In the genomic region with DNA sequence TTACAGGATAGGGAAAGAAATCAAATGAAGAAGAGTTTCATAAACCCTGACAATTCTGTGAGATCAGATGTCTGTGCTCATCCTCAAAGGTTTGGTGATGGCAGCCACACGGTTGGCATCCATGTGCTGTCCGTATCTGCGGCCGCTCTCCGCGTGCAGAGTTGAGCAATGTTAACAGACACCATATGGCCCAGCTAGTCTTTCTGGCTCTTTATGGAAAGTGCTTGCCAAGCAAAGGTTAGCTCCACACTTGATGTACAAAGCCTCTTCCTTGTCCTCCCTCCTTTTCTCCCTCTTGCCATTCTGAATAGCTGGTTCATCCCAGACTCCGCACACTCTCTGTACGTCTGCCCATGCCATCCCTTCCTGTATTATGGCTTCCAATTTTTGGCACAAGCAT, we compare ENCODE assay signal across 22 mouse cellular contexts.
DNase-seq lines count a peak whose midpoint lies in the region; ATAC-seq and TF ChIP-seq lines count a peak whose summit lies in the region.
"Had no signal": no experiment of that assay in that cellular context is flagged by ENCODE, and none has a peak within 500 bp of the region (broad histone marks: within the 10 kb centered on the region; RNA-seq: fewer than 3 reads in every experiment).

No protein-coding gene starts in this region.

- peak; percentile 23 for DNase-seq in forebrain, embryonic 14.5 days (ENCODE audit: low spot score)
- DNase-seq in forebrain, embryonic 10.5 days (ENCODE audit: extremely low spot score, low spot score) = no peak
- DNase-seq in left cerebral cortex, postnatal 4 days = peak; percentile 39
- no peak for DNase-seq in left cerebral cortex, adult 11 months (ENCODE audit: low spot score)
- DNase-seq in cerebellum, adult 11-12 months = peak; percentile 72
- peak; percentile 73 to 77 for DNase-seq in cerebellum, postnatal 25 days
- DNase-seq in kidney, adult 2 months = no peak
- no peak for DNase-seq in layer of hippocampus, adult 9-11 months
- DNase-seq: adrenal gland, adult 2 months; right cerebral cortex, postnatal 25 days had no signal

- H3K4me2 ChIP-seq in forebrain, embryonic 14.5 days (ENCODE audit: low read length) = no peak overlapping the region
- H3K4me2 ChIP-seq: embryonic facial prominence, embryonic 13.5 days; hindbrain, embryonic 14.5 days; limb, embryonic 12.5 days; midbrain, embryonic 11.5 days; neural tube, embryonic 15.5 days had no signal

- no peak overlapping the region for H3K27ac ChIP-seq in forebrain, embryonic 14.5 days (ENCODE audit: low read depth, low read length)
- no peak overlapping the region for H3K27ac ChIP-seq in forebrain, embryonic 10.5 days
- no peak overlapping the region for H3K27ac ChIP-seq in kidney, adult 2 months (ENCODE audit: insufficient read depth, low read depth, low read length)
- H3K27ac ChIP-seq: embryonic facial prominence, embryonic 13.5 days; heart, adult 2 months; hindbrain, embryonic 14.5 days; kidney, postnatal 0 days; limb, embryonic 12.5 days; liver, embryonic 14.5 days; neural tube, embryonic 15.5 days; stomach, postnatal 0 days had no signal

- ATAC-seq in forebrain, embryonic 14.5 days = no peak
- ATAC-seq: intestine, postnatal 0 days had no signal

- no peak overlapping the region for H3K9ac ChIP-seq in forebrain, embryonic 14.5 days (ENCODE audit: low read length)
- H3K9ac ChIP-seq: embryonic facial prominence, embryonic 13.5 days; hindbrain, embryonic 14.5 days; limb, embryonic 12.5 days; liver, embryonic 14.5 days; neural tube, embryonic 15.5 days had no signal

- no peaks in the 10 kb centered on the region for H3K27me3 ChIP-seq in forebrain, embryonic 14.5 days (replicated peaks; ENCODE audit: control insufficient read depth, insufficient read depth, low read length)
- peaks cover 26% of the 10 kb centered on the region for H3K27me3 ChIP-seq in forebrain, embryonic 10.5 days (ENCODE audit: poor library complexity, severe bottlenecking)
- no peaks in the 10 kb centered on the region for H3K27me3 ChIP-seq in kidney, adult 2 months (replicated peaks; ENCODE audit: control insufficient read depth, insufficient read depth, low read length)
- H3K27me3 ChIP-seq: CH12.LX; embryonic facial prominence, embryonic 13.5 days; neural tube, embryonic 15.5 days had no signal

- TF ChIP-seq POLR2A in kidney, adult 2 months (IDR thresholded peaks at IDR 0.05; ENCODE audit: low read depth, low read length) = no peak

- no peaks in the 10 kb centered on the region for H3K36me3 ChIP-seq in forebrain, embryonic 14.5 days (ENCODE audit: control insufficient read depth, insufficient read depth, low read length)
- no peaks in the 10 kb centered on the region for H3K36me3 ChIP-seq in forebrain, embryonic 10.5 days (replicated peaks)
- H3K36me3 ChIP-seq in kidney, adult 2 months (ENCODE audit: control insufficient read depth, insufficient read depth, low read length) = no peaks in the 10 kb centered on the region
- H3K36me3 ChIP-seq: embryonic facial prominence, embryonic 13.5 days; limb, embryonic 12.5 days; neural tube, embryonic 15.5 days had no signal

- 0 out of 2 replicates have a peak, but pooled peaks cover 2% of the 10 kb centered on the region for H3K4me1 ChIP-seq in forebrain, embryonic 14.5 days (ENCODE audit: control insufficient read depth, insufficient read depth, low read length)
- H3K4me1 ChIP-seq in forebrain, embryonic 10.5 days = peaks cover 28% of the 10 kb centered on the region
- peaks cover 4% of the 10 kb centered on the region for H3K4me1 ChIP-seq in kidney, adult 2 months (ENCODE audit: control insufficient read depth, insufficient read depth, low read length)

- 83% methylated on average over 8 of the region's 8 CpGs for WGBS in forebrain, embryonic 14.5 days
- WGBS in forebrain, embryonic 10.5 days = 83% methylated on average over 8 of the region's 8 CpGs
- WGBS in kidney, adult 2 months = 93% methylated on average over 8 of the region's 8 CpGs

- H3K4me3 ChIP-seq in forebrain, embryonic 14.5 days (ENCODE audit: low read depth, low read length) = no peak overlapping the region
- H3K4me3 ChIP-seq in forebrain, embryonic 10.5 days = no peak overlapping the region
- no peak overlapping the region for H3K4me3 ChIP-seq in kidney, adult 2 months (ENCODE audit: insufficient read depth, low read depth, low read length)
- H3K4me3 ChIP-seq: embryonic facial prominence, embryonic 13.5 days; heart, adult 2 months; limb, embryonic 12.5 days; myocyte; neural tube, embryonic 15.5 days had no signal

- intact Hi-C loops in left cerebral cortex, postnatal 4 days (cut with DNase I) = no loop called here

- no peaks in the 10 kb centered on the region for H3K9me3 ChIP-seq in forebrain, embryonic 14.5 days (replicated peaks; ENCODE audit: control insufficient read depth, low read length)
- no peaks in the 10 kb centered on the region for H3K9me3 ChIP-seq in forebrain, embryonic 10.5 days
- H3K9me3 ChIP-seq: embryonic facial prominence, embryonic 13.5 days; limb, embryonic 12.5 days; neural tube, embryonic 15.5 days had no signal

- no peak for TF ChIP-seq CTCF in kidney, adult 2 months (conservative IDR thresholded peaks at IDR 0.05; ENCODE audit: insufficient read depth, insufficient read length, low read depth, low read length)

Comparison
In these comparisons a context has a peak if more than half of its experiments do, and no peak if none do; other contexts are left out.
1. DNase-seq: peak in forebrain, embryonic 14.5 days (single experiment), left cerebral cortex, postnatal 4 days (single experiment), cerebellum, adult 11-12 months (single experiment) and cerebellum, postnatal 25 days (2 of 2); none in forebrain, embryonic 10.5 days (single experiment), left cerebral cortex, adult 11 months (single experiment), kidney, adult 2 months (single experiment) and layer of hippocampus, adult 9-11 months (single experiment).